In the genomic region with DNA sequence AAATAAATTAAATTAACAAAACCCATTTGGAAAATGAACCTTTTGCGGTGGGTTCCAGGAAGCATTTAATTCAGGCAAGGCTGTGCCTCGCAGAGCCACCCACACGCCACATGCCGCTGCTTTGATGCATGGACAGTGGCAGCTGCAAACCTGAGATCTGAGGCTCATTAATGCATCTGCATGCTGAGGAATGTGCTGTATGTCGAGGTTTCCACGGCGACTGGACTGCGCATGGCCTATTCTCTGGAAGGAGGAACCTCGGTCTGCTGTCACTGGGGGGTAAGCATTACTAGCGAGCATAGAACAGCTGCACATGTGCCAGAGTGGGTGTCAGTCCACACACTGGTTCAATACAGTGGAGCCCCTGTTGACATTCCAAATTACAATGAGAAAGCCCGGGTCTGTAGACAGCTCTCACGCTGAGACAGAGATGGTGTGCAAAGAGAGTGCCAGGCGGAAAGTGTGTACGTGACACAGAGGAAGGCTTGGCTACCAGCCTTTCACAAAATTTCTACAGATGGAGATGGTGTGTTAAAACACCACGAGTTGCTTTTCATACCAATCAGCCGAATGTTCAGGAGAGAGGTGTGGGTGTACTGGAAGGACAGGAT, we compare ENCODE assay signal across 9 mouse cellular contexts.
DNase-seq lines count a peak whose midpoint lies in the region; ATAC-seq and TF ChIP-seq lines count a peak whose summit lies in the region.
"Had no signal": no experiment of that assay in that cellular context is flagged by ENCODE, and none has a peak within 500 bp of the region (broad histone marks: within the 10 kb centered on the region; RNA-seq: fewer than 3 reads in every experiment).

No protein-coding gene starts in this region.

- TF ChIP-seq CTCF in layer of hippocampus, adult 2 months (conservative IDR thresholded peaks at IDR 0.05) = no peak

- peak; percentile 69 for DNase-seq in MN1 (ENCODE audit: low spot score)
- peak; percentile 60 to 65 for DNase-seq in layer of hippocampus, adult 2 months (ENCODE audit: low spot score in 2 of 2)
- peak; percentile 83 for DNase-seq in midbrain, embryonic 14.5 days
- no peak for DNase-seq in spleen, postnatal 36 days (ENCODE audit: low spot score in 2 of 2)
- DNase-seq in natural killer cell, adult 2 months (ENCODE audit: low spot score in 2 of 2) = no peak
- no peak for DNase-seq in cerebellum, adult 11 months

- peak; percentile 68; the same call in 1 of the 2 replicates for ATAC-seq in embryonic facial prominence, embryonic 12.5 days (ENCODE audit: insufficient number of reproducible peaks, insufficient read depth, low FRiP score, low TSS enrichment)
- ATAC-seq in midbrain, embryonic 14.5 days (ENCODE audit: low FRiP score, low TSS enrichment) = peak; percentile 89
- ATAC-seq in megakaryocyte-erythroid progenitor cell, adult 5-6 weeks (replicated peaks; ENCODE audit: low FRiP score, low TSS enrichment, poor library complexity, severe bottlenecking) = no peak

- H3K27me3 ChIP-seq in embryonic facial prominence, embryonic 12.5 days = no peaks in the 10 kb centered on the region
- no peaks in the 10 kb centered on the region for H3K27me3 ChIP-seq in midbrain, embryonic 14.5 days (ENCODE audit: control insufficient read depth, insufficient read depth, low read length)
- H3K27me3 ChIP-seq: lung, embryonic 15.5 days had no signal

- peaks cover 32% of the 10 kb centered on the region for H3K4me1 ChIP-seq in embryonic facial prominence, embryonic 12.5 days
- peaks cover 30% of the 10 kb centered on the region for H3K4me1 ChIP-seq in midbrain, embryonic 14.5 days (ENCODE audit: control insufficient read depth, insufficient read depth, low read length)

- no peak overlapping the region for H3K9ac ChIP-seq in embryonic facial prominence, embryonic 12.5 days
- H3K9ac ChIP-seq in midbrain, embryonic 14.5 days (replicated peaks; ENCODE audit: low read length) = no peak overlapping the region
- H3K9ac ChIP-seq: lung, embryonic 15.5 days had no signal

- 22% methylated on average over 16 of the region's 16 CpGs for WGBS in embryonic facial prominence, embryonic 12.5 days
- 4% methylated on average over 16 of the region's 16 CpGs for WGBS in midbrain, embryonic 14.5 days

- no peaks in the 10 kb centered on the region for H3K36me3 ChIP-seq in embryonic facial prominence, embryonic 12.5 days
- H3K36me3 ChIP-seq in midbrain, embryonic 14.5 days (ENCODE audit: control insufficient read depth, insufficient read depth, low read length) = no peaks in the 10 kb centered on the region
- H3K36me3 ChIP-seq: lung, embryonic 15.5 days had no signal

- H3K27ac ChIP-seq in embryonic facial prominence, embryonic 12.5 days = no peak overlapping the region
- peak overlapping the region; percentile 88 for H3K27ac ChIP-seq in layer of hippocampus, adult 2 months
- H3K27ac ChIP-seq in midbrain, embryonic 14.5 days (replicated peaks; ENCODE audit: low read depth, low read length) = peak overlapping the region; percentile 70
- H3K27ac ChIP-seq: lung, embryonic 15.5 days had no signal

- H3K4me3 ChIP-seq in embryonic facial prominence, embryonic 12.5 days = no peak overlapping the region
- H3K4me3 ChIP-seq in layer of hippocampus, adult 2 months = no peak overlapping the region
- 0 out of 2 replicates have a peak overlapping the region, but pooled peaks have one; percentile 1 for H3K4me3 ChIP-seq in midbrain, embryonic 14.5 days (replicated peaks; ENCODE audit: low read depth, low read length)
- H3K4me3 ChIP-seq: lung, embryonic 15.5 days had no signal

- H3K4me2 ChIP-seq in embryonic facial prominence, embryonic 12.5 days (replicated peaks) = peak overlapping the region; percentile 30
- H3K4me2 ChIP-seq in midbrain, embryonic 14.5 days (ENCODE audit: low read length) = peak overlapping the region; percentile 42
- H3K4me2 ChIP-seq: lung, embryonic 15.5 days had no signal

- H3K9me3 ChIP-seq in embryonic facial prominence, embryonic 12.5 days = 0 out of 2 replicates have a peak, but pooled peaks cover 11% of the 10 kb centered on the region
- peaks cover 8% of the 10 kb centered on the region for H3K9me3 ChIP-seq in midbrain, embryonic 14.5 days (ENCODE audit: control insufficient read depth, low read length)
- H3K9me3 ChIP-seq: lung, embryonic 15.5 days had no signal

Comparison
In these comparisons a context has a peak if more than half of its experiments do, and no peak if none do; other contexts are left out.
1. DNase-seq: peak in MN1 (single experiment), layer of hippocampus, adult 2 months (2 of 2) and midbrain, embryonic 14.5 days (single experiment); none in spleen, postnatal 36 days (0 of 2), natural killer cell, adult 2 months (0 of 2) and cerebellum, adult 11 months (single experiment).